Mouse (Mus musculus): Measurements from ENCODE around the gene Dbx1. TPM values are rescaled to one million over a fixed set of nuclear protein-coding genes. Genes with fewer than 3 reads are reported as not detected.

Gene Dbx1
- polyA plus RNA-seq, 1 experiment from 2014 or later, result not detected

- Histone ChIP-seq H3K9ac (ENCODE audit: low read length) (no peak overlapping the region), H3K4me1 (replicated peaks; ENCODE audit: control insufficient read depth, insufficient read depth) (no peaks in the 10 kb centered on the region; the same call in 1 of the 2 replicates), H3K4me2 (replicated peaks; ENCODE audit: low read depth) (no peak overlapping the region), H3K27me3 (ENCODE audit: control insufficient read depth, insufficient read depth, low read length) (peaks cover 28% of the 10 kb centered on the region), H3K9me3 (ENCODE audit: control insufficient read depth, low read length) (no peaks in the 10 kb centered on the region), H3K27ac (replicated peaks) (no peak overlapping the region), H3K4me3 (ENCODE audit: low read depth, low read length) (peak overlapping the region; percentile 13; the same call in 1 of the 2 replicates), H3K36me3 (ENCODE audit: control insufficient read depth, insufficient read depth, low read length) (no peaks in the 10 kb centered on the region)
- no peak for DNase-seq (ENCODE audit: low spot score)
- TF ChIP-seq EP300 (optimal IDR thresholded peaks at IDR 0.05) (no peak), CTCF (IDR thresholded peaks at IDR 0.05; ENCODE audit: low read depth) (no peak)
- 2% methylated on average over 35 of the region's 35 CpGs for WGBS
- ATAC-seq (ENCODE audit: low FRiP score, low TSS enrichment), result no peak
Observed at GRCm38 (mm10) chr7:49635074-49635621, 1.5 kb downstream of the Dbx1 start.

GRCm38 (mm10) chr7:49634291-49635073, 2.2 kb downstream of the Dbx1 start:
- Histone ChIP-seq H3K27me3 (ENCODE audit: control insufficient read depth, insufficient read depth, low read length) (peaks cover 22% of the 10 kb centered on the region), H3K4me1 (replicated peaks; ENCODE audit: control insufficient read depth, insufficient read depth) (no peaks in the 10 kb centered on the region; the same call in 1 of the 2 replicates), H3K4me3 (ENCODE audit: low read depth, low read length) (peak overlapping the region; percentile 38), H3K4me2 (replicated peaks; ENCODE audit: low read depth) (peak overlapping the region; percentile 60), H3K36me3 (ENCODE audit: control insufficient read depth, insufficient read depth, low read length) (no peaks in the 10 kb centered on the region), H3K27ac (replicated peaks) (no peak overlapping the region), H3K9ac (ENCODE audit: low read length) (no peak overlapping the region), H3K9me3 (ENCODE audit: control insufficient read depth, low read length) (no peaks in the 10 kb centered on the region)
- WGBS, result 3% methylated on average over 26 of the region's 26 CpGs
- no peak for TF ChIP-seq CTCF (IDR thresholded peaks at IDR 0.05; ENCODE audit: low read depth)
- TF ChIP-seq EP300 (optimal IDR thresholded peaks at IDR 0.05), result no peak
- no peak for DNase-seq (ENCODE audit: low spot score)
- no peak for ATAC-seq (ENCODE audit: low FRiP score, low TSS enrichment)

- Histone ChIP-seq H3K9ac (ENCODE audit: low read length) (no peak overlapping the region), H3K27ac (replicated peaks) (no peak overlapping the region), H3K4me2 (replicated peaks; ENCODE audit: low read depth) (peak overlapping the region; percentile 60), H3K27me3 (ENCODE audit: control insufficient read depth, insufficient read depth, low read length) (peaks cover 21% of the 10 kb centered on the region), H3K4me3 (ENCODE audit: low read depth, low read length) (peak overlapping the region; percentile 38), H3K4me1 (replicated peaks; ENCODE audit: control insufficient read depth, insufficient read depth) (no peaks in the 10 kb centered on the region; the same call in 1 of the 2 replicates), H3K9me3 (ENCODE audit: control insufficient read depth, low read length) (no peaks in the 10 kb centered on the region), H3K36me3 (ENCODE audit: control insufficient read depth, insufficient read depth, low read length) (no peaks in the 10 kb centered on the region)
- under 1% methylated on average over 33 of the region's 33 CpGs for WGBS
- TF ChIP-seq CTCF (IDR thresholded peaks at IDR 0.05; ENCODE audit: low read depth) (no peak), EP300 (optimal IDR thresholded peaks at IDR 0.05) (no peak)
- peak; percentile 57 for DNase-seq (ENCODE audit: low spot score)
- ATAC-seq (ENCODE audit: low FRiP score, low TSS enrichment), result peak; percentile 60; the same call in 1 of the 2 replicates
Observed at GRCm38 (mm10) chr7:49633375-49633956, 3.2 kb downstream of the Dbx1 start.

- Histone ChIP-seq H3K4me1 (replicated peaks; ENCODE audit: control insufficient read depth, insufficient read depth) (no peaks in the 10 kb centered on the region; the same call in 1 of the 2 replicates), H3K4me2 (replicated peaks; ENCODE audit: low read depth) (no peak overlapping the region), H3K9ac (ENCODE audit: low read length) (no peak overlapping the region), H3K27me3 (ENCODE audit: control insufficient read depth, insufficient read depth, low read length) (peaks cover 20% of the 10 kb centered on the region), H3K9me3 (ENCODE audit: control insufficient read depth, low read length) (no peaks in the 10 kb centered on the region), H3K4me3 (ENCODE audit: low read depth, low read length) (no peak overlapping the region), H3K36me3 (ENCODE audit: control insufficient read depth, insufficient read depth, low read length) (no peaks in the 10 kb centered on the region), H3K27ac (replicated peaks) (no peak overlapping the region)
- DNase-seq (ENCODE audit: low spot score) (no peak), ATAC-seq (ENCODE audit: low FRiP score, low TSS enrichment) (no peak)
- 5% methylated on average over 24 of the region's 24 CpGs for WGBS
- no peak for TF ChIP-seq EP300 (optimal IDR thresholded peaks at IDR 0.05)
- no peak for TF ChIP-seq CTCF (IDR thresholded peaks at IDR 0.05; ENCODE audit: low read depth)
Observed at GRCm38 (mm10) chr7:49632391-49632790, 4.3 kb downstream of the Dbx1 start.

- no peaks in the 10 kb centered on the region for H3K36me3 ChIP-seq (ENCODE audit: control insufficient read depth, insufficient read depth, low read length)
- no peak for DNase-seq (ENCODE audit: low spot score)
- no peaks in the 10 kb centered on the region; the same call in 1 of the 2 replicates for H3K4me1 ChIP-seq (replicated peaks; ENCODE audit: control insufficient read depth, insufficient read depth)
- H3K9ac ChIP-seq (ENCODE audit: low read length), result no peak overlapping the region
- no peak overlapping the region for H3K27ac ChIP-seq (replicated peaks)
- TF ChIP-seq CTCF (IDR thresholded peaks at IDR 0.05; ENCODE audit: low read depth) (no peak), EP300 (optimal IDR thresholded peaks at IDR 0.05) (no peak)
- no peak for ATAC-seq (ENCODE audit: low FRiP score, low TSS enrichment)
- WGBS, result 19% methylated on average over 9 of the region's 9 CpGs
- no peak overlapping the region for H3K4me3 ChIP-seq (ENCODE audit: low read depth, low read length)
- H3K4me2 ChIP-seq (replicated peaks; ENCODE audit: low read depth), result no peak overlapping the region
- H3K9me3 ChIP-seq (ENCODE audit: control insufficient read depth, low read length), result no peaks in the 10 kb centered on the region
- peaks cover 20% of the 10 kb centered on the region for H3K27me3 ChIP-seq (ENCODE audit: control insufficient read depth, insufficient read depth, low read length)
Observed at GRCm38 (mm10) chr7:49631885-49632284, 4.8 kb downstream of the Dbx1 start.

Data from stomach, postnatal 0 days (tissue).